Mouse (Mus musculus): ENCODE data around the gene Arhgef15. TPM values are rescaled to one million over a fixed set of nuclear protein-coding genes. Genes with fewer than 3 reads are reported as not detected.
"Not testable (repeated sequence)": the region's sequence is repeated elsewhere in the genome, so short reads cannot be mapped to it uniquely, and the experiment has no call there.

Arhgef15 gene
- polyA plus RNA-seq (2016; fragmentation: Nextera tagmentation; extraction: Ambion mirVana): 5.6 and 6.4 TPM in 2 replicates

- H3K4me3 ChIP-seq (replicated peaks): no peak within 1 kb of the TSS
- no peak within 1 kb of the TSS for H3K27ac ChIP-seq
- H3K9me3 ChIP-seq: no peaks in the 10 kb centered on the region
- H3K9ac ChIP-seq: peak within 1 kb of the TSS; percentile 13; the same call in 1 of the 2 replicates
- no peak for ATAC-seq (ENCODE audit: low FRiP score)
- H3K27me3 ChIP-seq: peaks cover 51% of the 10 kb centered on the region
- H3K4me2 ChIP-seq: no peak within 1 kb of the TSS
- WGBS: 34% methylated on average over 8 of the region's 8 CpGs
- H3K4me1 ChIP-seq: peaks cover 21% of the 10 kb centered on the region
- no peaks in the 10 kb centered on the region for H3K36me3 ChIP-seq (replicated peaks)
Observed at GRCm38 (mm10) chr11:68957308-68957707, at the start of gene Arhgef15. Gene Arhgef15, minus strand, starts transcription at chr11:68957480.

GRCm38 (mm10) chr11:69006575-69006974 is 49.3 kb upstream of the Arhgef15 start:
- not testable (repeated sequence) for H3K4me3 ChIP-seq (replicated peaks)

GRCm38 (mm10) chr11:69005193-69005592 is 47.9 kb upstream of the Arhgef15 start:
- no peak for ATAC-seq (ENCODE audit: low FRiP score)
- H3K4me3 ChIP-seq (replicated peaks): no peak overlapping the region
- WGBS: 88% methylated on average over 7 of the region's 7 CpGs
- H3K9ac ChIP-seq: no peak overlapping the region
- no peaks in the 10 kb centered on the region for H3K9me3 ChIP-seq
- peaks cover 33% of the 10 kb centered on the region for H3K36me3 ChIP-seq (replicated peaks)
- H3K4me2 ChIP-seq: no peak overlapping the region
- H3K27me3 ChIP-seq: no peaks in the 10 kb centered on the region
- no peak overlapping the region for H3K27ac ChIP-seq
- peaks cover 13% of the 10 kb centered on the region for H3K4me1 ChIP-seq

More at GRCm38 (mm10) chr11:69006575-69006974, 49.3 kb upstream of the Arhgef15 start:
- not testable (repeated sequence) for H3K9ac ChIP-seq; H3K4me2 ChIP-seq; H3K27me3 ChIP-seq; H3K9me3 ChIP-seq; H3K27ac ChIP-seq; ATAC-seq (ENCODE audit: low FRiP score)
- Histone ChIP-seq H3K36me3 (replicated peaks) (peaks cover 19% of the 10 kb centered on the region), H3K4me1 (peaks cover 20% of the 10 kb centered on the region)

- Histone ChIP-seq H3K4me3 (replicated peaks) (no peak overlapping the region), H3K36me3 (replicated peaks) (peaks cover 49% of the 10 kb centered on the region), H3K4me2 (no peak overlapping the region), H3K9me3 (no peaks in the 10 kb centered on the region), H3K27ac (no peak overlapping the region), H3K27me3 (no peaks in the 10 kb centered on the region), H3K4me1 (peaks cover 13% of the 10 kb centered on the region), H3K9ac (no peak overlapping the region)
- 63% methylated on average over 4 of the region's 4 CpGs for WGBS
- no peak for ATAC-seq (ENCODE audit: low FRiP score)
Observed at GRCm38 (mm10) chr11:69003592-69003991, 46.3 kb upstream of the Arhgef15 start.

GRCm38 (mm10) chr11:69002782-69003181 is 45.5 kb upstream of the Arhgef15 start:
- not testable (repeated sequence) for H3K9me3 ChIP-seq; H3K27ac ChIP-seq; H3K4me2 ChIP-seq; H3K27me3 ChIP-seq; H3K4me3 ChIP-seq (replicated peaks); H3K9ac ChIP-seq; ATAC-seq (ENCODE audit: low FRiP score)
- 95% methylated on average over 4 of the region's 4 CpGs for WGBS
- peaks cover 57% of the 10 kb centered on the region for H3K36me3 ChIP-seq (replicated peaks)
- H3K4me1 ChIP-seq: peaks cover 11% of the 10 kb centered on the region

GRCm38 (mm10) chr11:68997080-68997479 is 39.8 kb upstream of the Arhgef15 start:
- Histone ChIP-seq H3K4me2 (no peak overlapping the region), H3K27me3 (no peaks in the 10 kb centered on the region), H3K9ac (no peak overlapping the region), H3K36me3 (replicated peaks) (peaks cover 96% of the 10 kb centered on the region), H3K4me1 (no peaks in the 10 kb centered on the region), H3K27ac (no peak overlapping the region), H3K4me3 (replicated peaks) (no peak overlapping the region), H3K9me3 (no peaks in the 10 kb centered on the region)
- ATAC-seq (ENCODE audit: low FRiP score): no peak
- WGBS: 96% methylated on average over 4 of the region's 4 CpGs

GRCm38 (mm10) chr11:68994377-68994776 is 37.1 kb upstream of the Arhgef15 start:
- WGBS: 98% methylated on average over 3 of the region's 3 CpGs
- Histone ChIP-seq H3K36me3 (replicated peaks) (peaks cover 96% of the 10 kb centered on the region), H3K9ac (no peak overlapping the region), H3K9me3 (no peaks in the 10 kb centered on the region), H3K27ac (no peak overlapping the region), H3K4me1 (no peaks in the 10 kb centered on the region), H3K4me2 (no peak overlapping the region), H3K27me3 (no peaks in the 10 kb centered on the region), H3K4me3 (replicated peaks) (no peak overlapping the region)
- no peak for ATAC-seq (ENCODE audit: low FRiP score)

- Histone ChIP-seq H3K4me3 (replicated peaks) (no peak overlapping the region), H3K36me3 (replicated peaks) (peaks cover 94% of the 10 kb centered on the region), H3K9ac (no peak overlapping the region), H3K4me1 (no peaks in the 10 kb centered on the region), H3K9me3 (no peaks in the 10 kb centered on the region), H3K4me2 (no peak overlapping the region), H3K27me3 (no peaks in the 10 kb centered on the region), H3K27ac (no peak overlapping the region)
- 90% methylated on average over 7 of the region's 7 CpGs for WGBS
- no peak for ATAC-seq (ENCODE audit: low FRiP score)
Observed at GRCm38 (mm10) chr11:68993122-68993521, 35.8 kb upstream of the Arhgef15 start.

- WGBS: 94% methylated on average over 17 of the region's 17 CpGs
- Histone ChIP-seq H3K9ac (no peak overlapping the region), H3K4me1 (no peaks in the 10 kb centered on the region), H3K4me2 (no peak overlapping the region), H3K9me3 (no peaks in the 10 kb centered on the region), H3K27me3 (no peaks in the 10 kb centered on the region), H3K4me3 (replicated peaks) (no peak overlapping the region), H3K27ac (no peak overlapping the region), H3K36me3 (replicated peaks) (peaks cover 74% of the 10 kb centered on the region)
- ATAC-seq (ENCODE audit: low FRiP score): no peak
Observed at GRCm38 (mm10) chr11:68988341-68988740, 31.1 kb upstream of the Arhgef15 start.

GRCm38 (mm10) chr11:68987365-68987882 is 30.1 kb upstream of the Arhgef15 start:
- Histone ChIP-seq H3K4me1 (no peaks in the 10 kb centered on the region), H3K9me3 (no peaks in the 10 kb centered on the region), H3K27ac (no peak overlapping the region), H3K9ac (no peak overlapping the region), H3K27me3 (no peaks in the 10 kb centered on the region), H3K36me3 (replicated peaks) (peaks cover 64% of the 10 kb centered on the region), H3K4me2 (no peak overlapping the region), H3K4me3 (replicated peaks) (no peak overlapping the region)
- WGBS: 92% methylated on average over 11 of the region's 11 CpGs
- ATAC-seq (ENCODE audit: low FRiP score): no peak

GRCm38 (mm10) chr11:68982639-68983369 is 25.5 kb upstream of the Arhgef15 start:
- Histone ChIP-seq H3K27me3 (no peaks in the 10 kb centered on the region), H3K4me3 (replicated peaks) (no peak overlapping the region), H3K4me1 (no peaks in the 10 kb centered on the region), H3K9me3 (no peaks in the 10 kb centered on the region), H3K27ac (no peak overlapping the region), H3K4me2 (no peak overlapping the region), H3K9ac (no peak overlapping the region), H3K36me3 (replicated peaks) (peaks cover 20% of the 10 kb centered on the region)
- 0 out of 2 replicates have a peak, but pooled peaks have one; percentile 60 for ATAC-seq (ENCODE audit: low FRiP score)
- WGBS: 33% methylated on average over 4 of the region's 4 CpGs

GRCm38 (mm10) chr11:68980919-68981318 is 23.6 kb upstream of the Arhgef15 start:
- no peak for ATAC-seq (ENCODE audit: low FRiP score)
- WGBS: 77% methylated on average over 3 of the region's 3 CpGs
- Histone ChIP-seq H3K4me3 (replicated peaks) (no peak overlapping the region), H3K27me3 (0 out of 2 replicates have a peak, but pooled peaks cover under 1% of the 10 kb centered on the region), H3K9ac (no peak overlapping the region), H3K9me3 (no peaks in the 10 kb centered on the region), H3K4me2 (no peak overlapping the region), H3K36me3 (replicated peaks) (peaks cover 6% of the 10 kb centered on the region; the same call in 1 of the 2 replicates), H3K27ac (no peak overlapping the region), H3K4me1 (no peaks in the 10 kb centered on the region)

- Histone ChIP-seq H3K27ac (no peak overlapping the region), H3K4me3 (replicated peaks) (no peak overlapping the region), H3K9ac (no peak overlapping the region), H3K4me2 (no peak overlapping the region), H3K4me1 (no peaks in the 10 kb centered on the region), H3K9me3 (no peaks in the 10 kb centered on the region), H3K27me3 (peaks cover 6% of the 10 kb centered on the region; the same call in 1 of the 2 replicates), H3K36me3 (replicated peaks) (no peaks in the 10 kb centered on the region)
- WGBS: 61% methylated on average over 5 of the region's 5 CpGs
- ATAC-seq (ENCODE audit: low FRiP score): no peak
Observed at GRCm38 (mm10) chr11:68979320-68979733, 22.0 kb upstream of the Arhgef15 start.
